Mouse (Mus musculus): ENCODE measurements around the gene Gm12569. TPM values are rescaled to one million over a fixed set of nuclear protein-coding genes. Genes with fewer than 3 reads are reported as not detected.

The Gm12569 gene
- not detected in 2 replicates for polyA plus RNA-seq (2016; fragmentation: Nextera tagmentation; extraction: Ambion mirVana)

- H3K9me3 ChIP-seq, result no peaks in the 10 kb centered on the region
Measured at GRCm38 (mm10) chr11:51220308-51220707, at the start of gene Gm12569. Gm12569 (plus strand) TSS chr11:51220473.

GRCm38 (mm10) chr11:51202726-51203125 lies 17.5 kb upstream of the Gm12569 start:
- Histone ChIP-seq H3K27ac (no peak overlapping the region), H3K4me2 (replicated peaks) (no peak overlapping the region), H3K9me3 (no peaks in the 10 kb centered on the region), H3K4me1 (no peaks in the 10 kb centered on the region), H3K36me3 (no peaks in the 10 kb centered on the region), H3K4me3 (no peak overlapping the region), H3K27me3 (no peaks in the 10 kb centered on the region), H3K9ac (no peak overlapping the region)
- 81% methylated on average over 5 of the region's 5 CpGs for WGBS
- no peak for ATAC-seq (ENCODE audit: insufficient number of reproducible peaks, insufficient read depth, low FRiP score, low TSS enrichment)

More at GRCm38 (mm10) chr11:51220308-51220707, at the start of gene Gm12569:
- Histone ChIP-seq H3K4me1 (no peaks in the 10 kb centered on the region), H3K4me3 (no peak within 1 kb of the TSS), H3K36me3 (no peaks in the 10 kb centered on the region), H3K27me3 (no peaks in the 10 kb centered on the region), H3K27ac (no peak within 1 kb of the TSS), H3K4me2 (replicated peaks) (no peak within 1 kb of the TSS), H3K9ac (no peak within 1 kb of the TSS)
- no peak for ATAC-seq (ENCODE audit: insufficient number of reproducible peaks, insufficient read depth, low FRiP score, low TSS enrichment)
- WGBS, result 95% methylated on average over 11 of the region's 11 CpGs

- Histone ChIP-seq H3K36me3 (no peaks in the 10 kb centered on the region), H3K27ac (no peak overlapping the region), H3K4me2 (replicated peaks) (no peak overlapping the region), H3K4me3 (no peak overlapping the region), H3K27me3 (no peaks in the 10 kb centered on the region), H3K4me1 (no peaks in the 10 kb centered on the region), H3K9me3 (no peaks in the 10 kb centered on the region), H3K9ac (no peak overlapping the region)
- no peak for ATAC-seq (ENCODE audit: insufficient number of reproducible peaks, insufficient read depth, low FRiP score, low TSS enrichment)
- WGBS, result 80% methylated on average over 3 of the region's 3 CpGs
Measured at GRCm38 (mm10) chr11:51207758-51208157, 12.5 kb upstream of the Gm12569 start.

- no peaks in the 10 kb centered on the region for H3K4me1 ChIP-seq
- no peak overlapping the region for H3K27ac ChIP-seq
- H3K9me3 ChIP-seq, result no peaks in the 10 kb centered on the region
- no peak overlapping the region for H3K9ac ChIP-seq
- 87% methylated on average over 5 of the region's 5 CpGs for WGBS
- ATAC-seq (ENCODE audit: insufficient number of reproducible peaks, insufficient read depth, low FRiP score, low TSS enrichment), result no peak
- H3K4me3 ChIP-seq, result no peak overlapping the region
- no peaks in the 10 kb centered on the region for H3K36me3 ChIP-seq
- no peaks in the 10 kb centered on the region for H3K27me3 ChIP-seq
- no peak overlapping the region for H3K4me2 ChIP-seq (replicated peaks)
Measured at GRCm38 (mm10) chr11:51211426-51211825, 8.8 kb upstream of the Gm12569 start.

GRCm38 (mm10) chr11:51214021-51214420 lies 6.3 kb upstream of the Gm12569 start:
- 87% methylated on average over 7 of the region's 7 CpGs for WGBS
- H3K4me2 ChIP-seq (replicated peaks), result no peak overlapping the region
- H3K27me3 ChIP-seq, result no peaks in the 10 kb centered on the region
- no peaks in the 10 kb centered on the region for H3K4me1 ChIP-seq
- H3K9me3 ChIP-seq, result no peaks in the 10 kb centered on the region
- no peaks in the 10 kb centered on the region for H3K36me3 ChIP-seq
- no peak overlapping the region for H3K4me3 ChIP-seq
- no peak for ATAC-seq (ENCODE audit: insufficient number of reproducible peaks, insufficient read depth, low FRiP score, low TSS enrichment)
- no peak overlapping the region for H3K27ac ChIP-seq
- no peak overlapping the region for H3K9ac ChIP-seq

GRCm38 (mm10) chr11:51219396-51219980 lies 785 bp upstream of the Gm12569 start:
- no peaks in the 10 kb centered on the region for H3K4me1 ChIP-seq
- no peaks in the 10 kb centered on the region for H3K36me3 ChIP-seq
- no peaks in the 10 kb centered on the region for H3K27me3 ChIP-seq
- ATAC-seq (ENCODE audit: insufficient number of reproducible peaks, insufficient read depth, low FRiP score, low TSS enrichment), result no peak
- no peaks in the 10 kb centered on the region for H3K9me3 ChIP-seq
- no peak overlapping the region for H3K27ac ChIP-seq
- no peak overlapping the region for H3K9ac ChIP-seq
- no peak overlapping the region for H3K4me2 ChIP-seq (replicated peaks)
- no peak overlapping the region for H3K4me3 ChIP-seq
- WGBS, result 79% methylated on average over 12 of the region's 12 CpGs

GRCm38 (mm10) chr11:51227104-51227503 lies 6.8 kb downstream of the Gm12569 start:
- H3K27ac ChIP-seq, result no peak overlapping the region
- no peak overlapping the region for H3K9ac ChIP-seq
- H3K4me1 ChIP-seq, result no peaks in the 10 kb centered on the region
- WGBS, result 82% methylated on average over 4 of the region's 4 CpGs
- H3K4me2 ChIP-seq (replicated peaks), result no peak overlapping the region
- H3K4me3 ChIP-seq, result no peak overlapping the region
- H3K9me3 ChIP-seq, result no peaks in the 10 kb centered on the region
- ATAC-seq (ENCODE audit: insufficient number of reproducible peaks, insufficient read depth, low FRiP score, low TSS enrichment), result no peak
- no peaks in the 10 kb centered on the region for H3K27me3 ChIP-seq
- H3K36me3 ChIP-seq, result no peaks in the 10 kb centered on the region

GRCm38 (mm10) chr11:51234626-51235025 lies 14.4 kb downstream of the Gm12569 start:
- H3K27ac ChIP-seq, result no peak overlapping the region
- no peaks in the 10 kb centered on the region for H3K4me1 ChIP-seq
- H3K9me3 ChIP-seq, result no peaks in the 10 kb centered on the region
- no peak overlapping the region for H3K4me2 ChIP-seq (replicated peaks)
- H3K9ac ChIP-seq, result no peak overlapping the region
- WGBS, result 84% methylated on average over 9 of the region's 9 CpGs
- no peaks in the 10 kb centered on the region for H3K36me3 ChIP-seq
- no peaks in the 10 kb centered on the region for H3K27me3 ChIP-seq
- ATAC-seq (ENCODE audit: insufficient number of reproducible peaks, insufficient read depth, low FRiP score, low TSS enrichment), result no peak
- no peak overlapping the region for H3K4me3 ChIP-seq

- Histone ChIP-seq H3K27ac (no peak overlapping the region), H3K4me2 (replicated peaks) (no peak overlapping the region), H3K9ac (no peak overlapping the region), H3K4me3 (no peak overlapping the region), H3K27me3 (no peaks in the 10 kb centered on the region), H3K36me3 (no peaks in the 10 kb centered on the region), H3K4me1 (no peaks in the 10 kb centered on the region), H3K9me3 (no peaks in the 10 kb centered on the region)
- no peak for ATAC-seq (ENCODE audit: insufficient number of reproducible peaks, insufficient read depth, low FRiP score, low TSS enrichment)
- 86% methylated on average over 2 of the region's 2 CpGs for WGBS
Measured at GRCm38 (mm10) chr11:51242897-51243296, 22.6 kb downstream of the Gm12569 start.

GRCm38 (mm10) chr11:51257006-51257405 lies 36.7 kb downstream of the Gm12569 start:
- no peak for ATAC-seq (ENCODE audit: insufficient number of reproducible peaks, insufficient read depth, low FRiP score, low TSS enrichment)
- H3K4me2 ChIP-seq (replicated peaks), result no peak overlapping the region
- no peaks in the 10 kb centered on the region for H3K27me3 ChIP-seq
- H3K4me3 ChIP-seq, result no peak overlapping the region
- H3K36me3 ChIP-seq, result no peaks in the 10 kb centered on the region
- WGBS, result 90% methylated on average over 4 of the region's 4 CpGs
- H3K9me3 ChIP-seq, result no peaks in the 10 kb centered on the region
- H3K27ac ChIP-seq, result no peak overlapping the region
- H3K9ac ChIP-seq, result no peak overlapping the region
- no peaks in the 10 kb centered on the region for H3K4me1 ChIP-seq

- no peak for ATAC-seq (ENCODE audit: insufficient number of reproducible peaks, insufficient read depth, low FRiP score, low TSS enrichment)
Measured at GRCm38 (mm10) chr11:51261680-51262219, 41.5 kb downstream of the Gm12569 start, which contains the start of gene Clk4. Clk4 (plus strand) TSS chr11:51261730.

More at GRCm38 (mm10) chr11:51261680-51262219, 41.5 kb downstream of the Gm12569 start, which contains the start of gene Clk4:
- 75% methylated on average over 3 of the region's 3 CpGs for WGBS
- Histone ChIP-seq H3K4me3 (peak within 1 kb of the TSS; percentile 76), H3K36me3 (no peaks in the 10 kb centered on the region), H3K4me2 (replicated peaks) (peak within 1 kb of the TSS; percentile 74), H3K4me1 (peaks cover 20% of the 10 kb centered on the region), H3K27ac (peak within 1 kb of the TSS; percentile 91), H3K27me3 (no peaks in the 10 kb centered on the region), H3K9me3 (no peaks in the 10 kb centered on the region), H3K9ac (peak within 1 kb of the TSS; percentile 91)
